9 mouse cellular contexts compared by ENCODE assay signal in genomic region chr1:139161619-139162018, GRCm38 (mm10).
DNase-seq lines count a peak whose midpoint lies in the region; ATAC-seq lines count a peak whose summit lies in the region.
"Had no signal": no experiment of that assay in that cellular context is flagged by ENCODE, and none has a peak within 500 bp of the region (broad histone marks: within the 10 kb centered on the region; RNA-seq: fewer than 3 reads in every experiment).

No protein-coding gene starts in this region.

- H3K4me1 ChIP-seq in forebrain, embryonic 15.5 days: no peaks in the 10 kb centered on the region
- H3K4me1 ChIP-seq in forebrain, embryonic 11.5 days (replicated peaks; ENCODE audit: control insufficient read depth, insufficient read depth, low read length): no peaks in the 10 kb centered on the region
- H3K4me1 ChIP-seq: heart, embryonic 15.5 days had no signal

- no peaks in the 10 kb centered on the region for H3K9me3 ChIP-seq in forebrain, embryonic 15.5 days
- H3K9me3 ChIP-seq in forebrain, embryonic 11.5 days (ENCODE audit: control insufficient read depth, low read length): no peaks in the 10 kb centered on the region
- H3K9me3 ChIP-seq: heart, embryonic 15.5 days had no signal

- intact Hi-C loops in left cerebral cortex, postnatal 36 days (cut with DNase I): no loop called here

- WGBS in forebrain, embryonic 15.5 days: 48% methylated on average over 3 of the region's 3 CpGs
- WGBS in forebrain, embryonic 11.5 days: 64% methylated on average over 3 of the region's 3 CpGs

- no peak overlapping the region for H3K4me3 ChIP-seq in forebrain, embryonic 15.5 days
- H3K4me3 ChIP-seq in forebrain, embryonic 11.5 days (ENCODE audit: low read depth, low read length): no peak overlapping the region
- H3K4me3 ChIP-seq: heart, embryonic 15.5 days had no signal

- no peak overlapping the region for H3K4me2 ChIP-seq in forebrain, embryonic 15.5 days (replicated peaks)
- no peak overlapping the region for H3K4me2 ChIP-seq in forebrain, embryonic 11.5 days (ENCODE audit: low read depth, low read length, severe bottlenecking)
- H3K4me2 ChIP-seq: heart, embryonic 15.5 days had no signal

- no peak overlapping the region for H3K27ac ChIP-seq in forebrain, embryonic 15.5 days (replicated peaks)
- no peak overlapping the region for H3K27ac ChIP-seq in forebrain, embryonic 11.5 days (ENCODE audit: low read depth, low read length)
- H3K27ac ChIP-seq: heart, embryonic 15.5 days had no signal

- no peak overlapping the region for H3K9ac ChIP-seq in forebrain, embryonic 15.5 days (replicated peaks)
- no peak overlapping the region for H3K9ac ChIP-seq in forebrain, embryonic 11.5 days (ENCODE audit: low read length)
- H3K9ac ChIP-seq: heart, embryonic 15.5 days had no signal

- no peak for DNase-seq in forebrain, embryonic 11.5 days (ENCODE audit: low spot score)
- peak; percentile 5 for DNase-seq in lung, postnatal 10 days
- DNase-seq in lung, postnatal 25 days (ENCODE audit: low spot score): no peak
- DNase-seq in embryo, embryonic 11 days: peak; percentile 46
- DNase-seq in retina, postnatal 7 days (ENCODE audit: low read depth, low spot score): peak; percentile 35
- no peak for DNase-seq in cerebellum, adult 9-11 months
- no peak for DNase-seq in left cerebral cortex, postnatal 36 days (ENCODE audit: low spot score in 2 of 2)

- no peaks in the 10 kb centered on the region for H3K36me3 ChIP-seq in forebrain, embryonic 15.5 days
- no peaks in the 10 kb centered on the region for H3K36me3 ChIP-seq in forebrain, embryonic 11.5 days (ENCODE audit: control insufficient read depth, insufficient read depth, low read length)
- H3K36me3 ChIP-seq: heart, embryonic 15.5 days had no signal

- no peaks in the 10 kb centered on the region for H3K27me3 ChIP-seq in forebrain, embryonic 15.5 days
- no peaks in the 10 kb centered on the region for H3K27me3 ChIP-seq in forebrain, embryonic 11.5 days (ENCODE audit: control insufficient read depth, insufficient read depth, low read length)
- H3K27me3 ChIP-seq: heart, embryonic 15.5 days had no signal

- ATAC-seq in forebrain, embryonic 15.5 days (replicated peaks): 0 out of 2 replicates have a peak, but pooled peaks have one; percentile 23
- no peak; the same call in 1 of the 2 replicates for ATAC-seq in forebrain, embryonic 11.5 days (replicated peaks; ENCODE audit: low FRiP score)

Comparison
In these comparisons a context has a peak if more than half of its experiments do, and no peak if none do; other contexts are left out.
1. DNase-seq: peak in lung, postnatal 10 days (single experiment), embryo, embryonic 11 days (single experiment) and retina, postnatal 7 days (single experiment); none in forebrain, embryonic 11.5 days (single experiment), lung, postnatal 25 days (single experiment), cerebellum, adult 9-11 months (single experiment) and left cerebral cortex, postnatal 36 days (0 of 2).